Mouse (Mus musculus): ENCODE data around the gene Ly86.

DNA sequence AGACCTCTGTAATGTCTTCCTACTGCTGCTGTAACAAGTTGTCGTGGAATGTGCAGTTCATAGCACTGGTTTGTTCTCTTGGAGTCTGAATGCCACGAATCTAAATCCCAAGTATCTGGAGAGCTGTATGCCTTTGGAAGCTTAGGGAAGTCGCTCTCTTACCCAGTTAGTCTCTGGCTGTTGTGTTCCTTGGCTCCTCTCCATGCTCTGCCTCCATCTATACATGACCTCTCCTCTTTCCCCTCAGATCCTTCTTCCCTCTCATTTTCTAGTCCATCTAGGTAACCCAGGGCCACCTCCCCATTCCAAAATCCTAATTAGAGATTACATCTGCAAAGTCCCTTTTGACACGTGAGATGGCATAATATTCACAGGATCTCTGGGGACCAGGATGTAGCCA is 53.8 kb downstream of the Ly86 start:
- TF ChIP-seq GABPA (IDR thresholded peaks at IDR 0.05; ENCODE audit: low read depth, low read length), result no peak
- TF ChIP-seq POLR2A (IDR thresholded peaks at IDR 0.05; ENCODE audit: control insufficient read depth in 1 of 2, insufficient read depth in 1 of 2, low read depth in 1 of 2, low read length in 2 of 2, poor library complexity in 1 of 2), result no peak
- no peak for TF ChIP-seq RCOR1 (IDR thresholded peaks at IDR 0.05; ENCODE audit: low read depth, low read length)
- TF ChIP-seq ETS1 (IDR thresholded peaks at IDR 0.05; ENCODE audit: low read depth, low read length), result no peak
- TF ChIP-seq GATA1 (IDR thresholded peaks at IDR 0.05; ENCODE audit: low read depth, low read length), result no peak
- TF ChIP-seq SMC3 (IDR thresholded peaks at IDR 0.05; ENCODE audit: low read depth, low read length), result no peak

Measured in MEL (cell line).